Mouse (Mus musculus): ENCODE measurements at regions not wholly inside any gene's neighbourhood (a gene's known extent, or its start where the extent isn't known, plus 50 kb on each side); places are given as distances from the start of the nearest gene placed in this dataset.

- 10% methylated on average over 21 of the region's 21 CpGs for WGBS
- ATAC-seq = peak; percentile 61
- H3K4me2 ChIP-seq (ENCODE audit: low read depth, low read length) = peak overlapping the region; percentile 50
- no peaks in the 10 kb centered on the region for H3K36me3 ChIP-seq (ENCODE audit: control insufficient read depth, insufficient read depth, low read length)
- H3K4me1 ChIP-seq (ENCODE audit: control insufficient read depth, insufficient read depth, low read length) = no peaks in the 10 kb centered on the region
- H3K27me3 ChIP-seq (replicated peaks; ENCODE audit: control insufficient read depth, insufficient read depth, low read length) = no peaks in the 10 kb centered on the region
- H3K27ac ChIP-seq (ENCODE audit: low read length) = peak overlapping the region; percentile 92
- H3K4me3 ChIP-seq (ENCODE audit: low read length) = peak overlapping the region; percentile 35
- H3K9ac ChIP-seq (ENCODE audit: low read depth, low read length) = peak overlapping the region; percentile 55
- H3K9me3 ChIP-seq (ENCODE audit: control insufficient read depth, low read length) = no peaks in the 10 kb centered on the region
Observed at GRCm38 (mm10) chr1:168709017-168709681, 277.1 kb upstream of the Pbx1 start.

GRCm38 (mm10) chr1:168708161-168708865, 276.2 kb upstream of the Pbx1 start:
- no peaks in the 10 kb centered on the region for H3K4me1 ChIP-seq (ENCODE audit: control insufficient read depth, insufficient read depth, low read length)
- 23% methylated on average over 11 of the region's 11 CpGs for WGBS
- peak overlapping the region; percentile 92 for H3K27ac ChIP-seq (ENCODE audit: low read length)
- no peaks in the 10 kb centered on the region for H3K36me3 ChIP-seq (ENCODE audit: control insufficient read depth, insufficient read depth, low read length)
- H3K4me3 ChIP-seq (ENCODE audit: low read length) = peak overlapping the region; percentile 35
- no peaks in the 10 kb centered on the region for H3K9me3 ChIP-seq (ENCODE audit: control insufficient read depth, low read length)
- H3K4me2 ChIP-seq (ENCODE audit: low read depth, low read length) = peak overlapping the region; percentile 50
- ATAC-seq = peak; percentile 92
- peak overlapping the region; percentile 55 for H3K9ac ChIP-seq (ENCODE audit: low read depth, low read length)
- no peaks in the 10 kb centered on the region for H3K27me3 ChIP-seq (replicated peaks; ENCODE audit: control insufficient read depth, insufficient read depth, low read length)

DNA sequence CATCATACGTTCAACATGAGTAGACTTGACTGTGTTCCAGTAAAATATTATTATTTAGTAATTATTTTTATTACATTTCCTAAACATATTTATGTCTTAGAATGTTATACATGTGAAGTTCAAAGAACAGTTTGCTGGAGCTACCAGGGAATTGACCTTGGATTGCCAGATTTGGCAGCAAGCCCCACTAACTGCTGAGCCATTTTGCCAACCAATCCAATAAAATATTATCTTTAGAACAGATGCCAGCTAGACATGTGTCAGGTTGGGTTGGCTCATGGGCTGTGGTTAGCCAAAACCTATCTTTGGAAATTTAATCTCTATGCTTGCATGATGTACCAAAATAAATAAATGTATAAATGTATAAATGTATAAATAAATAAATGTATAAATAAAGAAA, 265.3 kb upstream of the Pbx1 start:
- WGBS = 79% methylated on average over 1 of the region's 1 CpGs
- H3K4me3 ChIP-seq (ENCODE audit: low read length) = no peak overlapping the region
- no peaks in the 10 kb centered on the region for H3K27me3 ChIP-seq (replicated peaks; ENCODE audit: control insufficient read depth, insufficient read depth, low read length)
- no peak overlapping the region for H3K27ac ChIP-seq (ENCODE audit: low read length)
- H3K4me2 ChIP-seq (ENCODE audit: low read depth, low read length) = no peak overlapping the region
- ATAC-seq = no peak
- no peaks in the 10 kb centered on the region for H3K36me3 ChIP-seq (ENCODE audit: control insufficient read depth, insufficient read depth, low read length)
- no peak overlapping the region for H3K9ac ChIP-seq (ENCODE audit: low read depth, low read length)
- H3K9me3 ChIP-seq (ENCODE audit: control insufficient read depth, low read length) = no peaks in the 10 kb centered on the region
- no peaks in the 10 kb centered on the region for H3K4me1 ChIP-seq (ENCODE audit: control insufficient read depth, insufficient read depth, low read length)

DNA sequence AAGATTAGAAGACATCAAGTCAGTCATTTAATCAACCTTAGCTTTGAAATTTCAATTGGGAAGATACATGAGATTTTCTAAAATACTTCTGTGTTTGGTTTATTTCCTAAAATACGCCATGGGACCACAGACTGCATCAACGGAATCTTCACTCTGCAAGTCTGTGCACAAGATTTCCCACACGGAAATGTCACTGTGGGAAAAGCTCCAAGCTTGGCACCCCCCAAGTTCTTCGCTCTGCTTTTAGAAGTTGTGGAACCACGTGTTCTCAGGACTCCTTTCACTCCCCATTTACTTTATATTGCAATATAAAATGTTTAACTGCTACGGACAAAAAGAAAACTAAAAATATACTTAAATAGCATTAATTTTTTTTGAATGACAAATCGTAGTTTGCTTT, 254.8 kb upstream of the Pbx1 start:
- Histone ChIP-seq H3K4me2 (ENCODE audit: low read depth, low read length) (no peak overlapping the region), H3K4me1 (ENCODE audit: control insufficient read depth, insufficient read depth, low read length) (no peaks in the 10 kb centered on the region), H3K27ac (ENCODE audit: low read length) (no peak overlapping the region), H3K27me3 (replicated peaks; ENCODE audit: control insufficient read depth, insufficient read depth, low read length) (no peaks in the 10 kb centered on the region), H3K4me3 (ENCODE audit: low read length) (no peak overlapping the region), H3K9me3 (ENCODE audit: control insufficient read depth, low read length) (no peaks in the 10 kb centered on the region), H3K9ac (ENCODE audit: low read depth, low read length) (no peak overlapping the region), H3K36me3 (ENCODE audit: control insufficient read depth, insufficient read depth, low read length) (no peaks in the 10 kb centered on the region)
- ATAC-seq = no peak
- 83% methylated on average over 7 of the region's 7 CpGs for WGBS

- Histone ChIP-seq H3K4me2 (ENCODE audit: low read depth, low read length) (no peak overlapping the region), H3K36me3 (ENCODE audit: control insufficient read depth, insufficient read depth, low read length) (no peaks in the 10 kb centered on the region), H3K27me3 (replicated peaks; ENCODE audit: control insufficient read depth, insufficient read depth, low read length) (no peaks in the 10 kb centered on the region), H3K4me3 (ENCODE audit: low read length) (no peak overlapping the region), H3K9me3 (ENCODE audit: control insufficient read depth, low read length) (no peaks in the 10 kb centered on the region), H3K4me1 (ENCODE audit: control insufficient read depth, insufficient read depth, low read length) (no peaks in the 10 kb centered on the region), H3K27ac (ENCODE audit: low read length) (no peak overlapping the region), H3K9ac (ENCODE audit: low read depth, low read length) (no peak overlapping the region)
- WGBS = 45% methylated on average over 2 of the region's 2 CpGs
- no peak for ATAC-seq
Observed at GRCm38 (mm10) chr1:168685147-168685546, 253.1 kb upstream of the Pbx1 start.

- no peak overlapping the region for H3K4me2 ChIP-seq (ENCODE audit: low read depth, low read length)
- H3K9me3 ChIP-seq (ENCODE audit: control insufficient read depth, low read length) = no peaks in the 10 kb centered on the region
- no peak for ATAC-seq
Observed at GRCm38 (mm10) chr1:168681685-168682491, 249.8 kb upstream of the Pbx1 start.

DNA sequence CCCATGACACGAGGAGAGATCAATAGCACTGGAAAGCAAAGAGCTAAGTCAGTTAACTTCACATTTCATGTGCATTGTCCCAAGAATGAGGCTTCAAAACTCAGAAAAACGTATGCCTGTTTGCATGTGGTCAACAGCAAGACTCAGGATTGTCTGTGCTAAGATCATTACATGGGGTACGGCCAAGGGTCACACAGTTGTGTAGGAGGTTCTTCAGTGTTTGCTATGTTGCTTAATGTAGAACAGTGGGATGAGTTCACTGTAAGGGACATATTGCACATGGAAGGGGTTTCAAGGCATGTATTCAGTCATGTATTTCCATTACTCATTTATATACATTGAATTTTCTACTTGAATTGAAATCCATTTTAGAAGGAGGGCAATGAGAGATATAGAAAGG, 248.6 kb upstream of the Pbx1 start:
- ATAC-seq = no peak
- no peaks in the 10 kb centered on the region for H3K36me3 ChIP-seq (ENCODE audit: control insufficient read depth, insufficient read depth, low read length)
- no peak overlapping the region for H3K4me2 ChIP-seq (ENCODE audit: low read depth, low read length)
- 84% methylated on average over 3 of the region's 3 CpGs for WGBS
- H3K9ac ChIP-seq (ENCODE audit: low read depth, low read length) = no peak overlapping the region
- no peak overlapping the region for H3K4me3 ChIP-seq (ENCODE audit: low read length)
- no peaks in the 10 kb centered on the region for H3K9me3 ChIP-seq (ENCODE audit: control insufficient read depth, low read length)
- H3K4me1 ChIP-seq (ENCODE audit: control insufficient read depth, insufficient read depth, low read length) = no peaks in the 10 kb centered on the region
- H3K27me3 ChIP-seq (replicated peaks; ENCODE audit: control insufficient read depth, insufficient read depth, low read length) = no peaks in the 10 kb centered on the region
- no peak overlapping the region for H3K27ac ChIP-seq (ENCODE audit: low read length)

More at GRCm38 (mm10) chr1:168681685-168682491, 249.8 kb upstream of the Pbx1 start:
- WGBS = 78% methylated on average over 6 of the region's 6 CpGs
- Histone ChIP-seq H3K36me3 (ENCODE audit: control insufficient read depth, insufficient read depth, low read length) (no peaks in the 10 kb centered on the region), H3K9ac (ENCODE audit: low read depth, low read length) (no peak overlapping the region), H3K4me3 (ENCODE audit: low read length) (no peak overlapping the region), H3K27me3 (replicated peaks; ENCODE audit: control insufficient read depth, insufficient read depth, low read length) (no peaks in the 10 kb centered on the region), H3K27ac (ENCODE audit: low read length) (no peak overlapping the region), H3K4me1 (ENCODE audit: control insufficient read depth, insufficient read depth, low read length) (no peaks in the 10 kb centered on the region)

DNA sequence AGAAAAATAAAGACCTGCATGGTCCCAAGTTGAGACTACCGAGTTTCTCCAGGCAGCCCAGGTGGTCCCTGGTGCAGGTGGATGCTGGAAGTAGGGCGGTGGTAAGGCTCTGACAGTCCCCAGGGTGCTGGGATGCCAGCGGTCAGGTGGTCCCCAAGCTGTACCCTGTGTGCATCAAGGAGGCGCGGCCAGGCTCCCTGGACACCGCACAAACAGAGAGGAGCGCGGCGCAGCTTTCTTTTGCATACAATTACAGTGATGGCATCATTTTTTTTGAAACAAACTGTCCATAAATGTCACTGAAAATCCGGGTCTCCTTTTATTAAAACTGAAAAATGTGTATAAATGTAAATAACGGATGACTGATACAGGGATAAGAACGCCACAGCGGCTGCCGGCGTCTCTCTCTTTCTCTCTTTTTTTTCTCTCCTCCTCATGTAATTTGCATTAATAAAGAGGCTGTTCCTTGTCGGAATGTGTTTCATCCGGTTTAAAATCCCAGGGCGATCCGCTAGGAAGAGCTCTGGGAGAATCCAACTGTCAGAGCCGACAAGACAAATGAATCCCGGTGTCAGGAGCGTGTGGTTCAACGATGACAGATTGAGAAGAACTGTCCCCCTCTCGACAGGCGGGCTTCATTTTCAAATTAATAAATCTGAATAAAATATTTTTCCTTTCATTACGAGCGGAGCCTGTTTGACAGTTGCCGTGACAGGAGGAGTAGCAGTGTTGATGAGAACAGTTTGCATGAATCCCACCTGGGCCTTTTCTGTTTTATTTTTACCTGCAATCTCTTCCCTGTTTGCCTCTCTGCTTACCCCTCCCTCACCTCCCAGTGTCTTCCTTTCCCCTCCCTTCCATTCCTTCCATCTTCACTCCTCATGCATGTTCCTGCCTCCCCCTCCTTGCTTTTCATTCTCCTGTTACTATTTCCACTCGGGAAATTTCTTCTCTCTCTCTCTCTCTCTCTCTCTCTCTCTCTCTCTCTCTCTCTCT, 244.6 kb upstream of the Pbx1 start:
- no peaks in the 10 kb centered on the region for H3K36me3 ChIP-seq (ENCODE audit: control insufficient read depth, insufficient read depth, low read length)
- H3K27me3 ChIP-seq (replicated peaks; ENCODE audit: control insufficient read depth, insufficient read depth, low read length) = no peaks in the 10 kb centered on the region
- H3K9ac ChIP-seq (ENCODE audit: low read depth, low read length) = no peak overlapping the region
- ATAC-seq = no peak
- H3K4me1 ChIP-seq (ENCODE audit: control insufficient read depth, insufficient read depth, low read length) = no peaks in the 10 kb centered on the region
- 0 out of 2 replicates have a peak overlapping the region, but pooled peaks have one; percentile 3 for H3K4me2 ChIP-seq (ENCODE audit: low read depth, low read length)
- H3K27ac ChIP-seq (ENCODE audit: low read length) = no peak overlapping the region
- H3K9me3 ChIP-seq (ENCODE audit: control insufficient read depth, low read length) = no peaks in the 10 kb centered on the region
- H3K4me3 ChIP-seq (ENCODE audit: low read length) = no peak overlapping the region
- WGBS = 55% methylated on average over 29 of the region's 29 CpGs
